26 mouse cellular contexts compared by ENCODE assay signal in the genomic region with DNA sequence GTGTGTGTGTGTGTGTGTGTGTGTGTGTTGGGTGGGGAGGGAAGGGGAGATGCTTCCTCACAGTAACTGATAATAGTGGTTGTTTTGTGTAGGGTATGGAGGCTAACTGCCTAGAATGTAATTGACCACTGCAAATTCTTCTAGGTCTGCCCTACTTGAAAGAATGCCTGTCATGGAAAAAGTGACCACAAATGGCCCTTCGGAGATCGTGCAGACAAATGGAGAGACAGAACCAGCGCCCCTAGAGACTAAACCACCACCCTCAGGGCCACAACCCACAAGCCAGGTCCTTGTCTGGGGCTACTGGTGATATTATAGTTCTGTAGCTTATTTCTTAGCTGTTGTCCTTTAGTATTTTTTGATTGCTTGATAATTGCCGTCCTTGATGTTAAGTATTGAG.
"Had no signal": no experiment of that assay in that cellular context is flagged by ENCODE, and none has a peak within 500 bp of the region (broad histone marks: within the 10 kb centered on the region; RNA-seq: fewer than 3 reads in every experiment).

No protein-coding gene starts in this region.

- ATAC-seq: forebrain, embryonic 13.5 days; forebrain, embryonic 14.5 days; forebrain, embryonic 15.5 days; forebrain, embryonic 16.5 days; forebrain, postnatal 0 days had no signal

- H3K27me3 ChIP-seq: embryonic facial prominence, embryonic 12.5 days; embryonic facial prominence, embryonic 13.5 days; embryonic facial prominence, embryonic 15.5 days; forebrain, embryonic 12.5 days; forebrain, embryonic 13.5 days; forebrain, embryonic 15.5 days had no signal

- H3K27ac ChIP-seq: embryonic facial prominence, embryonic 10.5 days; embryonic facial prominence, embryonic 12.5 days; embryonic facial prominence, embryonic 13.5 days; embryonic facial prominence, embryonic 15.5 days; forebrain, embryonic 10.5 days; forebrain, embryonic 12.5 days; forebrain, embryonic 13.5 days; forebrain, embryonic 15.5 days; gastrocnemius, adult 2 months; heart, adult 2 months had no signal

- DNase-seq: cerebellum, adult 9-10 months; cerebellum, adult 9-11 months; cerebellum, postnatal 10 days; cerebellum, postnatal 14 days; cerebellum, postnatal 25 days; cerebellum, postnatal 36 days; embryo, embryonic 11 days; forebrain, postnatal 0 days; gastrocnemius, adult 2 months; gastrocnemius, postnatal 10 days; gastrocnemius, postnatal 14 days; gastrocnemius, postnatal 25 days; gastrocnemius, postnatal 36 days; heart, adult 18-20 months; heart, adult 2 months had no signal

- H3K4me3 ChIP-seq: embryonic facial prominence, embryonic 10.5 days; embryonic facial prominence, embryonic 12.5 days; embryonic facial prominence, embryonic 13.5 days; embryonic facial prominence, embryonic 15.5 days; erythroblast, embryonic 14.5 days; forebrain, embryonic 10.5 days; forebrain, embryonic 12.5 days; forebrain, embryonic 13.5 days; forebrain, embryonic 15.5 days; gastrocnemius, adult 2 months; heart, adult 2 months had no signal

- H3K4me1 ChIP-seq: embryonic facial prominence, embryonic 10.5 days; embryonic facial prominence, embryonic 12.5 days; embryonic facial prominence, embryonic 13.5 days; embryonic facial prominence, embryonic 15.5 days; forebrain, embryonic 10.5 days; forebrain, embryonic 12.5 days; forebrain, embryonic 13.5 days; forebrain, embryonic 15.5 days had no signal

- H3K9ac ChIP-seq: embryonic facial prominence, embryonic 12.5 days; embryonic facial prominence, embryonic 13.5 days; embryonic facial prominence, embryonic 15.5 days; forebrain, embryonic 12.5 days; forebrain, embryonic 13.5 days; forebrain, embryonic 15.5 days; forebrain, postnatal 0 days had no signal

- H3K9me3 ChIP-seq: embryonic facial prominence, embryonic 10.5 days; embryonic facial prominence, embryonic 12.5 days; embryonic facial prominence, embryonic 13.5 days; embryonic facial prominence, embryonic 15.5 days; forebrain, embryonic 10.5 days; forebrain, embryonic 12.5 days; forebrain, embryonic 13.5 days; forebrain, embryonic 15.5 days had no signal

- H3K4me2 ChIP-seq: embryonic facial prominence, embryonic 12.5 days; embryonic facial prominence, embryonic 13.5 days; embryonic facial prominence, embryonic 15.5 days; forebrain, embryonic 12.5 days; forebrain, embryonic 13.5 days; forebrain, embryonic 15.5 days had no signal
